In the genomic region with DNA sequence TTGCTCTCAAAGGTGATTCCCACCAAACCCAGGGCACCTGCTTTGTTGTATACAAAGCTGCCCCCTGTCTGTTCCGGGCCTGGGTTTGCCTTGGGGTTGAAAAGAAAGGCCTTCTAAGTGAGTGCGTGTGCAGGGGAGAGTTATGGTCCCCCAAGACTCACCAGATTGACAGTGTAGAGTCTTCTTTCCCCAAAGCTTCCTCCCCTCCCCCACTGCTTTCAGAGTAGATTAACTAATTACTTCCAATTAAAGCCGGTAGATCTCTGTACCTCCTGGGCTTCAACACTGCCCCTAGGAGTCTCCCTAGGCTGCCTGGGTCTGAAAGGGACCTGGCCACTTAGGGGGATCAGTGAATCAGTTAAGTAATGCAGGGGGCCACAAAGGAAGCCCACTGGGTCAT, we compare ENCODE assay signal across 9 mouse cellular contexts. TPM values are rescaled to one million over a fixed set of nuclear protein-coding genes. Genes with fewer than 3 reads are reported as not detected.
A peak's percentile ranks its signal among the peaks of the same experiment; 100 is the strongest.
DNase-seq lines count a peak whose midpoint lies in the region; ATAC-seq and TF ChIP-seq lines count a peak whose summit lies in the region.
"Had no signal": no experiment of that assay in that cellular context is flagged by ENCODE, and none has a peak within 500 bp of the region (broad histone marks: within the 10 kb centered on the region; RNA-seq: fewer than 3 reads in every experiment).

No protein-coding gene starts in this region.

- H3K27ac ChIP-seq in gastrocnemius, adult 2 months, result peak overlapping the region; percentile 89
- H3K27ac ChIP-seq in forebrain, postnatal 0 days (ENCODE audit: low read depth, low read length), result 0 out of 2 replicates have a peak overlapping the region, but pooled peaks have one; percentile 29
- no peak overlapping the region for H3K27ac ChIP-seq in liver, embryonic 16.5 days (ENCODE audit: low read length)

- no peak for ATAC-seq in forebrain, postnatal 0 days
- ATAC-seq in liver, embryonic 16.5 days (ENCODE audit: low read depth), result no peak
- ATAC-seq in monocyte, adult 5-6 weeks (replicated peaks; ENCODE audit: insufficient number of reproducible peaks, low FRiP score, low TSS enrichment, poor library complexity, severe bottlenecking), result no peak

- no peaks in the 10 kb centered on the region for H3K9me3 ChIP-seq in E14TG2a.4 (ENCODE audit: low read length)
- no peaks in the 10 kb centered on the region for H3K9me3 ChIP-seq in forebrain, postnatal 0 days (ENCODE audit: low read length)
- H3K9me3 ChIP-seq in liver, embryonic 16.5 days (replicated peaks; ENCODE audit: control insufficient read depth, low read length), result no peaks in the 10 kb centered on the region

- H3K9ac ChIP-seq in forebrain, postnatal 0 days, result peak overlapping the region; percentile 51
- peak overlapping the region; percentile 4; the same call in 1 of the 2 replicates for H3K9ac ChIP-seq in liver, embryonic 16.5 days (ENCODE audit: low read depth, low read length)

- TF ChIP-seq CTCF in gastrocnemius, adult 2 months (IDR thresholded peaks at IDR 0.05), result no peak
- no peak for TF ChIP-seq CTCF in E14TG2a.4 (conservative IDR thresholded peaks at IDR 0.05; ENCODE audit: low read length)
- no peak for TF ChIP-seq CTCF in forebrain, postnatal 0 days (IDR thresholded peaks at IDR 0.05; ENCODE audit: low read depth)

- peak overlapping the region; percentile 91 for H3K4me2 ChIP-seq in forebrain, postnatal 0 days (ENCODE audit: low read depth)
- H3K4me2 ChIP-seq in liver, embryonic 16.5 days (ENCODE audit: low read depth, low read length), result 0 out of 2 replicates have a peak overlapping the region, but pooled peaks have one; percentile 63

- H3K36me3 ChIP-seq in E14TG2a.4 (ENCODE audit: insufficient read depth, low read length), result no peaks in the 10 kb centered on the region
- no peaks in the 10 kb centered on the region for H3K36me3 ChIP-seq in forebrain, postnatal 0 days (ENCODE audit: insufficient read depth)
- no peaks in the 10 kb centered on the region for H3K36me3 ChIP-seq in liver, embryonic 16.5 days (ENCODE audit: control insufficient read depth, insufficient read depth)

- 7% methylated on average over 3 of the region's 3 CpGs for WGBS in forebrain, postnatal 0 days
- WGBS in liver, embryonic 16.5 days (ENCODE audit: insufficient replicate concordance), result 50% methylated on average over 3 of the region's 3 CpGs

- peak overlapping the region; percentile 61 for H3K4me3 ChIP-seq in gastrocnemius, adult 2 months
- peak overlapping the region; percentile 80 for H3K4me3 ChIP-seq in E14TG2a.4 (replicated peaks; ENCODE audit: low read length)
- peak overlapping the region; percentile 36 for H3K4me3 ChIP-seq in forebrain, postnatal 0 days (ENCODE audit: low read depth, low read length)
- H3K4me3 ChIP-seq in liver, embryonic 16.5 days (ENCODE audit: low read depth, low read length), result no peak overlapping the region

- peaks cover 84% of the 10 kb centered on the region for H3K4me1 ChIP-seq in E14TG2a.4 (replicated peaks; ENCODE audit: low read depth, low read length)
- H3K4me1 ChIP-seq in forebrain, postnatal 0 days (ENCODE audit: insufficient read depth), result peaks cover 28% of the 10 kb centered on the region
- peaks cover 41% of the 10 kb centered on the region for H3K4me1 ChIP-seq in liver, embryonic 16.5 days (ENCODE audit: control insufficient read depth, low read depth, low read length)

- H3K27me3 ChIP-seq in E14TG2a.4 (ENCODE audit: insufficient read depth, low read length), result peaks cover 24% of the 10 kb centered on the region
- H3K27me3 ChIP-seq in forebrain, postnatal 0 days (ENCODE audit: insufficient read depth, low read length), result no peaks in the 10 kb centered on the region
- peaks cover 27% of the 10 kb centered on the region for H3K27me3 ChIP-seq in liver, embryonic 16.5 days (ENCODE audit: control insufficient read depth, insufficient read depth, low read depth, low read length)

- DNase-seq in gastrocnemius, adult 2 months, result no peak
- DNase-seq in gastrocnemius, postnatal 14 days, result no peak
- no peak for DNase-seq in forebrain, postnatal 0 days
- no peak for DNase-seq in adrenal gland, postnatal 4 days (ENCODE audit: low spot score in 2 of 2)
- DNase-seq in thymus, postnatal 14 days, result no peak

- intact Hi-C loops in gastrocnemius, adult 2 months (cut with DNase I), result loop anchor here (1.0 to 2.0 kb wide), 2 partner anchors 82 to 304 kb away; no protein-coding TSS in a partner anchor
- intact Hi-C loops in gastrocnemius, postnatal 14 days (cut with DNase I; ENCODE audit: low total_unique reads), result loop anchor here (5.0 kb wide), 1 partner anchor 398 kb away; no protein-coding TSS in a partner anchor

RNA-seq across cellular contexts. Expression of a gene that starts 0.7 kb away (rescaled TPM):
- total RNA-seq in gastrocnemius, adult 2 months (2021), result under 1 TPM in 1 of 2 experiments, not detected in 1; 0.50 TPM
- total RNA-seq in gastrocnemius, postnatal 14 days (2021), result not detected
- not detected in 2 replicates for total RNA-seq in forebrain, postnatal 0 days (2014; rRNA removed)
- polyA plus RNA-seq in forebrain, postnatal 0 days (2015; fragmentation: Nextera tagmentation; extraction: Ambion mirVana), result not detected in 2 replicates
- polyA plus RNA-seq in liver, embryonic 16.5 days (2015; fragmentation: Nextera tagmentation; extraction: Ambion mirVana), result not detected in 2 replicates
- not detected in 3 replicates for total RNA-seq in monocyte, adult 5-6 weeks (2017)
- not detected for total RNA-seq in adrenal gland, postnatal 4 days (2021)
- polyA plus RNA-seq: small intestine, adult 2 months had no signal

RNA-seq across cellular contexts. Expression of a gene that starts 47.6 kb away (rescaled TPM):
- total RNA-seq in gastrocnemius, adult 2 months (2021), result 10 to 100 TPM; 66.5 to 81.6 TPM
- total RNA-seq in gastrocnemius, postnatal 14 days (2021), result 10 to 100 TPM; 52.9 to 57.0 TPM
- total RNA-seq in forebrain, postnatal 0 days (2014; rRNA removed), result 198 and 228 TPM in 2 replicates
- 109 and 131 TPM in 2 replicates for polyA plus RNA-seq in forebrain, postnatal 0 days (2015; fragmentation: Nextera tagmentation; extraction: Ambion mirVana)
- polyA plus RNA-seq in liver, embryonic 16.5 days (2015; fragmentation: Nextera tagmentation; extraction: Ambion mirVana), result 8.2 and 10.0 TPM in 2 replicates
- total RNA-seq in monocyte, adult 5-6 weeks (2017), result 17.1 to 29.0 TPM (median 19.7 TPM) in 3 replicates
- 10 to 100 TPM; 49.5 to 57.6 TPM for total RNA-seq in adrenal gland, postnatal 4 days (2021)

RNA-seq across cellular contexts. Expression of a gene that starts 48.2 kb away (rescaled TPM):
- 100 to 1,000 TPM in 1 of 2 experiments, 10 to 100 TPM in 1; 99.5 to 139 TPM for total RNA-seq in gastrocnemius, adult 2 months (2021)
- 10 to 100 TPM; 83.3 to 86.3 TPM for total RNA-seq in gastrocnemius, postnatal 14 days (2021)
- total RNA-seq in forebrain, postnatal 0 days (2014; rRNA removed), result 25.3 and 40.2 TPM in 2 replicates
- 98.6 and 120 TPM in 2 replicates for polyA plus RNA-seq in forebrain, postnatal 0 days (2015; fragmentation: Nextera tagmentation; extraction: Ambion mirVana)
- 94.4 and 99.9 TPM in 2 replicates for polyA plus RNA-seq in liver, embryonic 16.5 days (2015; fragmentation: Nextera tagmentation; extraction: Ambion mirVana)
- 7.8 to 26.8 TPM (median 18.1 TPM) in 3 replicates for total RNA-seq in monocyte, adult 5-6 weeks (2017)
- total RNA-seq in adrenal gland, postnatal 4 days (2021), result 100 to 1,000 TPM in 1 of 2 experiments, 10 to 100 TPM in 1; 95.6 to 103 TPM
